In genomic region chr6:117067541-117068305, GRCm38 (mm10) we compare ENCODE assay signal across 18 mouse cellular contexts.
DNase-seq lines count a peak whose midpoint lies in the region; ATAC-seq and TF ChIP-seq lines count a peak whose summit lies in the region.
"Had no signal": no experiment of that assay in that cellular context is flagged by ENCODE, and none has a peak within 500 bp of the region (broad histone marks: within the 10 kb centered on the region; RNA-seq: fewer than 3 reads in every experiment).

No protein-coding gene starts in this region.

- H3K9ac ChIP-seq in hindbrain, embryonic 11.5 days (ENCODE audit: low read depth, low read length): no peak overlapping the region
- no peak overlapping the region for H3K9ac ChIP-seq in hindbrain, postnatal 0 days (replicated peaks; ENCODE audit: low read length)
- no peak overlapping the region for H3K9ac ChIP-seq in embryonic facial prominence, embryonic 13.5 days
- H3K9ac ChIP-seq: hindbrain, embryonic 13.5 days; liver, embryonic 13.5 days; lung, embryonic 14.5 days; neural tube, embryonic 13.5 days had no signal

- WGBS in hindbrain, embryonic 11.5 days: 66% methylated on average over 9 of the region's 9 CpGs
- WGBS in hindbrain, postnatal 0 days: 72% methylated on average over 9 of the region's 9 CpGs
- WGBS in embryonic facial prominence, embryonic 13.5 days: 30% methylated on average over 9 of the region's 9 CpGs
- 45% methylated on average over 9 of the region's 9 CpGs for WGBS in limb, embryonic 10.5 days

- intact Hi-C loops in heart, postnatal 14 days (cut with DNase I): no loop called here

- no peaks in the 10 kb centered on the region for H3K4me1 ChIP-seq in hindbrain, embryonic 11.5 days (replicated peaks; ENCODE audit: control insufficient read depth, insufficient read depth, low read length)
- H3K4me1 ChIP-seq in hindbrain, postnatal 0 days (ENCODE audit: insufficient read depth, low read length): no peaks in the 10 kb centered on the region
- H3K4me1 ChIP-seq in embryonic facial prominence, embryonic 13.5 days: peaks cover 40% of the 10 kb centered on the region
- H3K4me1 ChIP-seq in limb, embryonic 10.5 days: peaks cover 37% of the 10 kb centered on the region
- H3K4me1 ChIP-seq: hindbrain, embryonic 13.5 days; liver, embryonic 13.5 days; neural tube, embryonic 13.5 days had no signal

- no peaks in the 10 kb centered on the region for H3K27me3 ChIP-seq in hindbrain, embryonic 11.5 days (ENCODE audit: control insufficient read depth, insufficient read depth, low read length)
- H3K27me3 ChIP-seq in hindbrain, postnatal 0 days (ENCODE audit: insufficient read depth, low read length): no peaks in the 10 kb centered on the region
- no peaks in the 10 kb centered on the region for H3K27me3 ChIP-seq in embryonic facial prominence, embryonic 13.5 days
- no peaks in the 10 kb centered on the region for H3K27me3 ChIP-seq in limb, embryonic 10.5 days (ENCODE audit: low read depth, poor library complexity, severe bottlenecking)
- H3K27me3 ChIP-seq: hindbrain, embryonic 13.5 days; liver, embryonic 13.5 days; neural tube, embryonic 13.5 days had no signal

- no peak for TF ChIP-seq CTCF in hindbrain, postnatal 0 days (IDR thresholded peaks at IDR 0.05; ENCODE audit: low read depth)

- H3K27ac ChIP-seq in hindbrain, embryonic 11.5 days (ENCODE audit: low read depth, low read length): no peak overlapping the region
- H3K27ac ChIP-seq in hindbrain, postnatal 0 days: no peak overlapping the region
- peak overlapping the region; percentile 92 for H3K27ac ChIP-seq in embryonic facial prominence, embryonic 13.5 days
- peak overlapping the region; percentile 81 for H3K27ac ChIP-seq in limb, embryonic 10.5 days
- H3K27ac ChIP-seq: hindbrain, embryonic 13.5 days; liver, embryonic 13.5 days; neural tube, embryonic 13.5 days had no signal

- H3K4me2 ChIP-seq in hindbrain, embryonic 11.5 days (replicated peaks; ENCODE audit: low read depth, low read length): no peak overlapping the region
- no peak overlapping the region for H3K4me2 ChIP-seq in hindbrain, postnatal 0 days (ENCODE audit: low read depth, low read length)
- peak overlapping the region; percentile 30; the same call in 1 of the 2 replicates for H3K4me2 ChIP-seq in embryonic facial prominence, embryonic 13.5 days
- H3K4me2 ChIP-seq: hindbrain, embryonic 13.5 days; liver, embryonic 13.5 days; lung, embryonic 14.5 days; neural tube, embryonic 13.5 days had no signal

- H3K9me3 ChIP-seq in hindbrain, embryonic 11.5 days (ENCODE audit: control insufficient read depth, low read length): no peaks in the 10 kb centered on the region
- no peaks in the 10 kb centered on the region for H3K9me3 ChIP-seq in hindbrain, postnatal 0 days (ENCODE audit: low read length)
- no peaks in the 10 kb centered on the region for H3K9me3 ChIP-seq in embryonic facial prominence, embryonic 13.5 days
- H3K9me3 ChIP-seq in limb, embryonic 10.5 days (replicated peaks): no peaks in the 10 kb centered on the region
- H3K9me3 ChIP-seq: hindbrain, embryonic 13.5 days; liver, embryonic 13.5 days; neural tube, embryonic 13.5 days had no signal

- no peaks in the 10 kb centered on the region for H3K36me3 ChIP-seq in hindbrain, embryonic 11.5 days (ENCODE audit: control insufficient read depth, insufficient read depth, low read length)
- no peaks in the 10 kb centered on the region for H3K36me3 ChIP-seq in hindbrain, postnatal 0 days (ENCODE audit: insufficient read depth, low read length)
- H3K36me3 ChIP-seq in embryonic facial prominence, embryonic 13.5 days: no peaks in the 10 kb centered on the region
- H3K36me3 ChIP-seq in limb, embryonic 10.5 days: no peaks in the 10 kb centered on the region
- H3K36me3 ChIP-seq: hindbrain, embryonic 13.5 days; liver, embryonic 13.5 days; neural tube, embryonic 13.5 days had no signal

- H3K4me3 ChIP-seq in hindbrain, embryonic 11.5 days (ENCODE audit: low read depth, low read length): no peak overlapping the region
- no peak overlapping the region for H3K4me3 ChIP-seq in hindbrain, postnatal 0 days (ENCODE audit: low read length)
- no peak overlapping the region for H3K4me3 ChIP-seq in embryonic facial prominence, embryonic 13.5 days
- H3K4me3 ChIP-seq in limb, embryonic 10.5 days: no peak overlapping the region
- H3K4me3 ChIP-seq: hindbrain, embryonic 13.5 days; liver, embryonic 13.5 days; neural tube, embryonic 13.5 days had no signal

- DNase-seq in hindbrain, embryonic 11.5 days (ENCODE audit: low spot score): peak; percentile 23
- no peak for DNase-seq in hindbrain, postnatal 0 days (ENCODE audit: low spot score)
- peak; percentile 74 for DNase-seq in limb, embryonic 10.5 days (ENCODE audit: low spot score)
- peak; percentile 6 for DNase-seq in yolk sac, embryonic 10.5 days (ENCODE audit: low spot score)
- DNase-seq in gastrocnemius, postnatal 4 days (ENCODE audit: low spot score in 2 of 2): no peak
- DNase-seq in heart, postnatal 14 days: no peak
- no peak for DNase-seq in right cerebral cortex, postnatal 4 days
- DNase-seq: adrenal gland, adult 8-10 months; cerebellum, adult 8-10 months; gastrocnemius, postnatal 25 days; liver, embryonic 13.5 days; lung, embryonic 14.5 days; midbrain, embryonic 14.5 days; thymus, postnatal 36 days had no signal

- ATAC-seq in hindbrain, embryonic 11.5 days (ENCODE audit: low FRiP score): no peak
- ATAC-seq in hindbrain, postnatal 0 days: no peak
- peak; percentile 71; the same call in 1 of the 2 replicates for ATAC-seq in embryonic facial prominence, embryonic 13.5 days (ENCODE audit: insufficient number of reproducible peaks, insufficient read depth, low FRiP score, low TSS enrichment, low read depth)
- ATAC-seq: intestine, embryonic 16.5 days had no signal

Comparison
In these comparisons a context has a peak if more than half of its experiments do, and no peak if none do; other contexts are left out.
1. DNase-seq: peak in hindbrain, embryonic 11.5 days (single experiment), limb, embryonic 10.5 days (single experiment) and yolk sac, embryonic 10.5 days (single experiment); none in hindbrain, postnatal 0 days (single experiment), gastrocnemius, postnatal 4 days (0 of 2), heart, postnatal 14 days (0 of 2) and right cerebral cortex, postnatal 4 days (single experiment).
2. H3K27ac ChIP-seq: peak in embryonic facial prominence, embryonic 13.5 days (single experiment) and limb, embryonic 10.5 days (single experiment); none in hindbrain, embryonic 11.5 days (single experiment) and hindbrain, postnatal 0 days (single experiment).